Mouse (Mus musculus) cerebellum, adult 2 months (tissue): ENCODE measurements around the gene Slc5a10. TPM values are rescaled to one million over a fixed set of nuclear protein-coding genes. Genes with fewer than 3 reads are reported as not detected.
"Not testable (repeated sequence)": the region's sequence is repeated elsewhere in the genome, so short reads cannot be mapped to it uniquely, and the experiment has no call there.

Source experiments
- DNase-seq, 2 experiments: peaks; one replicate each; pipeline ENCODE4 v3.0.0; 2021
- H3K27ac ChIP-seq: fragments of 200-500 bp; 2 replicates; pipeline ENCODE4 v1.5.1; 2012; ENCODE audit warnings: low read length, control low read depth, inconsistent platforms; ENCODE audit not compliant: insufficient read depth
- H3K27me3 ChIP-seq: fragments of 200-500 bp; 2 replicates; pipeline ENCODE4 v1.6.1; 2012; ENCODE audit warnings: inconsistent platforms, mild to moderate bottlenecking, low read length, moderate library complexity; ENCODE audit not compliant: control insufficient read depth, insufficient read depth
- H3K4me1 ChIP-seq: fragments of 200-500 bp; 2 replicates; pipeline ENCODE4 v1.6.1; 2011; ENCODE audit warnings: low read length; ENCODE audit not compliant: control insufficient read depth, insufficient read depth
- H3K4me3 ChIP-seq: fragments of 200-500 bp; replicated peaks from 2 replicates; pipeline ENCODE3; 2011; ENCODE audit warnings: mild to moderate bottlenecking, low read depth, low read length, control low read depth; ENCODE audit not compliant: insufficient read depth
- CTCF ChIP-seq: fragments of 200-500 bp; IDR thresholded peaks from 2 replicates; pipeline ENCODE4 v1.5.1; 2011; ENCODE audit warnings: low read depth, mild to moderate bottlenecking, control low read depth, low read length, moderate library complexity, borderline replicate concordance; ENCODE audit not compliant: insufficient read depth
- POLR2A ChIP-seq: fragments of 200-500 bp; IDR thresholded peaks from 2 replicates; pipeline ENCODE4 v1.6.1; 2011; ENCODE audit warnings: low read length, control low read depth, borderline replicate concordance; ENCODE audit not compliant: insufficient read depth
- WGBS: fragments of 180-500 bp; shearing (Covaris S2); methylation state at CpG from one replicate; pipeline ENCODE4 v1.1.7; 2018; 5-methylcytosine and 5-hydroxymethylcytosine counted together
- polyA plus RNA-seq: library from polyadenylated mRNA; depleted of rRNA; stranded (reverse); fragments of >200 nt; gene quantifications from 2 replicates; pipeline ENCODE4 v1.2.3, GENCODE M21; 2012

Slc5a10 gene
- polyA plus RNA-seq, 1 experiment = 0.07 TPM

DNA sequence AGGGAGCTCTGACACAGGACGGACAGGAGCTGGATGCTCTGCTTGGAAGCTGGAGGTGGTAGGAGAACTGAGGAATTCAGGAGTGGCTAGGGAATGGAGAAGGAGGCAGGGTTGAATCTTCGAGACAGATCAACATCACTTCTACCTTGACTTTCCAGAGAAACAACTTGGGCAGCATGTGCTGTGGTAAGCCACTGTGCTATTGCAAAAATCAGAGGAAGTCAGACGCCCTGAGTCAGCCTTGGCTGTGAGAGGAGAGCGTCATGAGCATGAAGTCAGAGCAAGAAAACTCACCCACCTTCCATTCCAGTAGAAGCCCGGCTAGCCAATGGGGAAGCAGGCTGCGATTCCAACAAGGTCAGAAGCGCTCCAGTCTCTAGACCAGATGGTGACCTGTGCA lies 78.5 kb downstream of the Slc5a10 start:
- no peak overlapping the region for H3K27ac ChIP-seq
- DNase-seq = no peak
- H3K4me3 ChIP-seq = no peak overlapping the region
- TF ChIP-seq POLR2A (no peak), CTCF (no peak)
- no peaks in the 10 kb centered on the region for H3K4me1 ChIP-seq
- no peaks in the 10 kb centered on the region for H3K27me3 ChIP-seq
- 76% methylated on average over 7 of the region's 7 CpGs for WGBS

DNA sequence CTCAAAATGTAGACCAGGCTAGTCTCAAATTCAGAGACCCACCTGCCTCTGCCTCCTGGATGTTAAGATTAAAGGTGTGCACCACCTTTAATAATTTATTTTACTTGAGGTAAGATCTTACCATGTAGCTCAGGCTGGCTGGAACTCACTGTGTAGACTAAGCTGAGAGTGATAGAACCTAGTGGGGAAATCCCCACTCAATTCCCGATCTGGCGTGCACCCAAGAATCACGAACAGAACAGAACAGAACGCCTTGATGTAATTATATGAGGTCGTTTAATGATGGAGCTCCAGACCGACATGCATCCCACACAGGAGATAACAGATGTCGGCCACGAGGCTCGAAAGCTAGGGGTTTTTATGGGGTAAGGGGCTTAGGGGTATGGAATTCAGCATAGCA lies 80.0 kb downstream of the Slc5a10 start:
- not testable (repeated sequence) for DNase-seq, H3K4me3 ChIP-seq, H3K27me3 ChIP-seq, H3K27ac ChIP-seq, H3K4me1 ChIP-seq
- WGBS = 62% methylated on average over 9 of the region's 9 CpGs

DNA sequence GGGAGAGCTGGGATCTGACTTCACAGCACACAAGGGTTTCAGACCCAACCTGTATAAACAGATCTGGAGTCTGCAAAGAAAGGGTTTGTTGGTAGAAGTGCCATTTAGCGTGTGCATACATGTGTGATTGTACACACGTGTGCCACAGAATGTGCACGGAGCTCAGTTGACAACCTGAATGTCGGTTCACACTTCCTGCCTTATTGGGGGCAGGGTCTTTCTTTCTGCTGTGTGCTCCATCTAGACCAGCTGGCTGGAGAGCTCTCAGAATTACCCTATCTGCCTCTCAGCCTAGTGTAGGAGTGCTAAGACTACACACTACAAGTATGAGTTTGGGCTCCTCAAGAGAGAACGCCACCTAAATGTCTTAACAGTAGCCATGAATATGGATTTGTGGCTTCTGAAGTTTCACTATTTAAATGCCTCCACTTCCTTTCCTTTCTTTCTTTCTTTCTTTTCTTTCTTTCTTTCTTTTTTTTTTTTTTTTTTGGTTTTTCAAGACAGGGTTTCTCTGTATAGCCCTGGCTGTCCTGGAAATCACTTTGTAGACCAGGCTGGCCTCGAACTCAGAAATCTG lies 80.9 kb downstream of the Slc5a10 start:
- no peaks in the 10 kb centered on the region for H3K27me3 ChIP-seq
- no peak overlapping the region for H3K4me3 ChIP-seq
- no peak overlapping the region for H3K27ac ChIP-seq
- H3K4me1 ChIP-seq = no peaks in the 10 kb centered on the region
- WGBS = 94% methylated on average over 6 of the region's 6 CpGs
- DNase-seq = no peak
- TF ChIP-seq CTCF (no peak), POLR2A (no peak)

DNA sequence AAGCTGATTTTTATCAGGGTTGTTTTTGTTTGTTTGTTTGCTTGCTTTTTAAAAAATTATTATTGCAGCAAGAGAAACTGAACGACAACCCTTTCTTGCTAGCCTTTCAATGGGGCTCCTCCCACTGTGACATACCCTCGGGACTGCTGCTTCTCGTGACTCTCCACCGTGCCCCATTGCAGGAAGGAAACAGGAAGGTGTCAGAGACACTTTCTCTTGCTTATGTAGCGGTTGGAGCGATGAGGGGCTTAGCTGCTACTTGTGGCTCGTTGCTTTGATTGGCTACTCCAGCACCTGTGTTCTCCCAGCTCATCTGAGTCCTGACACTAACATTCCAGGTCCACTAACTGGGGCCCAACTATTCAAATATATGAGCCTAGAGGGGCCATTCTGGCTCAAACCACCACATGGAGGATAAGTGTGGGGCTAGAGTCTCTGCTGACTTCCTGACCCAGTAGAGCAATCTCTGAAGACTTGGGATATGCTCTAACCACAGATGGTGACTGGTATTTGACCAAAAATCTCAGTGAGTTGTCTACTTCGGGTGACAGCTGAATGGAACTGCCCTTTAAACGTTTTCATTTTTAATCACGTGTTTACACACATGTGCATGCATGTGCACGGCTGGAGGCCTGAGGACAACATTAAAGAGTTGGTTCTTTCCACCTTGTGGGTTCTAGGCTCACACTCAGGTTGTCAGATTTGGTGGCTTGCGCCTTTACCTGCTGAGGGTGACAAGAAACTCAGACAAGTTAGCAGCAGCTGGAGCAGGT lies 81.7 kb downstream of the Slc5a10 start:
- WGBS = 78% methylated on average over 12 of the region's 12 CpGs
- Histone ChIP-seq H3K27ac (no peak overlapping the region), H3K4me1 (no peaks in the 10 kb centered on the region), H3K4me3 (no peak overlapping the region), H3K27me3 (no peaks in the 10 kb centered on the region)
- no peak for DNase-seq
- TF ChIP-seq POLR2A = no peak
- TF ChIP-seq CTCF = no peak

DNA sequence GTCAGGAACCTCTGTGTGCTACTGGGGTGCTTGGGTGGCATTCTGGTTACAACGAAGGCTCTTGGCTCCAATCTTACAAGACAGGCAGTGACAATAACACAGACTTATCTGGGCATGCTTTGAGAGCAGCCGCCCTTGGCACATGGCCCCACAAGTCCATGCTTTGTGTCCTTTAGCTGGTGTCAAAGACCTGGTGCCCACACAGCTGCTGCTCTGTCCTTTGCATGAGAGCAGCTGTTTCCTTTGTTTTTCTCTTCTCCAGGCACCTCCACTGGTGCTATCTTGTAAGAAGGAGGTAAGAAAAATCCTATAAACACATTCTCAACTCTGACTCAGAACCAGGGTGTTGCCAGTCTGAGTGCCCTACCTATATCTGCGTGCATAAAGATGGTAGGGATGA lies 82.8 kb downstream of the Slc5a10 start:
- Histone ChIP-seq H3K4me3 (no peak overlapping the region), H3K27me3 (no peaks in the 10 kb centered on the region), H3K27ac (no peak overlapping the region), H3K4me1 (no peaks in the 10 kb centered on the region)
- TF ChIP-seq POLR2A (no peak), CTCF (no peak)
- DNase-seq = no peak
- 76% methylated on average over 3 of the region's 3 CpGs for WGBS

DNA sequence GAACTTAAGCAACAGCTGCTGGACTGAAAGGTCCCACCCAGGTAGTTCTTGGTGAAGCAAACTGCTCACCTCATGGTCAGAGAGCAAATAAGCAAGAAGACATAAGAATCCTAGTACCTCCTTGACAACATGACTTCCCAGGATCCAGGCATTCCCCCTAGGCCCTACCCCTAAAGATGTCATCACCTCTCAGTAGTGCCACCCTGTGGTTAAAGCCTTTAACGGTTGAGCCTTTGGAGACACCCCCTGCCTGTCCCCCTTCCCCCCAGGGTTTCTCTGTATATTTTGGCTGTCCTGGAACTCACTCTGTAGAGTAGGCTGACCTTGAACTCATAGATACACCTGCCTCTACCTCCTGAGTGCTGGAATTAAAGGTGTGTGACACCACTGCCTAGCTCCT lies 83.2 kb downstream of the Slc5a10 start:
- no peaks in the 10 kb centered on the region for H3K27me3 ChIP-seq
- TF ChIP-seq POLR2A = no peak
- no peak for TF ChIP-seq CTCF
- no peak for DNase-seq
- WGBS = 52% methylated on average over 1 of the region's 1 CpGs
- H3K27ac ChIP-seq = no peak overlapping the region
- no peaks in the 10 kb centered on the region for H3K4me1 ChIP-seq
- no peak overlapping the region for H3K4me3 ChIP-seq

DNA sequence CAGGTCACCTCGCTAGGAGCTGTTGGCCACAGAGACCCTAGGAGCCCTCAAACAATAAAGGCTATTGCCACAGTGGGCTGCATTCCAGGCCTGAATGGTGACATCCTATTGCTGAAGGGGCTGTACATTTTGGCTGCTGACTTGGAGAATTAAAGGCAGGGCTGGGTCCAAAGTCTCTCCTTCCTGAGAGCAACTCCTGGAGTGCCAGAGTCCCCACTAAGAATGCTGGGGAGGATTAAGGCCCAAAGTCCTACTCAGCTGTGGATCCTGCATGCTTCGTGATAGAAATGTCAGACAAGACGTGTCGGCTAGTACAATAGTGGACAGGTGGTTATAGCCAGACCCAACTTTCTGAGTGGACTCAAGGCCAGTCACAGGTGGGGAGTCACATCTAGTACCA lies 84.3 kb downstream of the Slc5a10 start:
- not testable (repeated sequence) for H3K27me3 ChIP-seq, H3K27ac ChIP-seq, DNase-seq, H3K4me3 ChIP-seq, H3K4me1 ChIP-seq
- WGBS = 91% methylated on average over 4 of the region's 4 CpGs

DNA sequence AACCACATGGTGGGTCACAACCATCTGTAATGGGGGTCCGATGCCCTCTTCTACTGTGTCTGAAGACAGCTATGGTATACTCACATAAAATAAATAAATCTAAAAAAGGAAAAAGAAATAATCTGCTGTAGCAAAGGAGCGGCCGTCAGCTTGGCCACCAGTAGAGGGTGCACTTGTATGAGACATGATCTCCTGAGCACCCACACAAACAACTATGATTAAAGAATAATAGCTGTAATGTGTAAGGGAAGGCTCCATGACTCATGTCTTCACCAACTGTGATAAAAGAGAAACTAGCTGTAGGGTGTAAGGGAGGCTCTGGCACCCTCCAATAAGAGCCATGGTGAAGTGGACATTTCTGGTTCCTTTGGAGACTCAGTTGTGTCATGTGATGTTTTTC lies 91.0 kb downstream of the Slc5a10 start:
- WGBS = 69% methylated on average over 3 of the region's 3 CpGs
- Histone ChIP-seq H3K4me1 (no peaks in the 10 kb centered on the region), H3K27ac (no peak overlapping the region), H3K27me3 (no peaks in the 10 kb centered on the region), H3K4me3 (no peak overlapping the region)
- TF ChIP-seq POLR2A (no peak), CTCF (no peak)
- no peak for DNase-seq
